ENCODE assay signal across 14 mouse cellular contexts in the genomic region with DNA sequence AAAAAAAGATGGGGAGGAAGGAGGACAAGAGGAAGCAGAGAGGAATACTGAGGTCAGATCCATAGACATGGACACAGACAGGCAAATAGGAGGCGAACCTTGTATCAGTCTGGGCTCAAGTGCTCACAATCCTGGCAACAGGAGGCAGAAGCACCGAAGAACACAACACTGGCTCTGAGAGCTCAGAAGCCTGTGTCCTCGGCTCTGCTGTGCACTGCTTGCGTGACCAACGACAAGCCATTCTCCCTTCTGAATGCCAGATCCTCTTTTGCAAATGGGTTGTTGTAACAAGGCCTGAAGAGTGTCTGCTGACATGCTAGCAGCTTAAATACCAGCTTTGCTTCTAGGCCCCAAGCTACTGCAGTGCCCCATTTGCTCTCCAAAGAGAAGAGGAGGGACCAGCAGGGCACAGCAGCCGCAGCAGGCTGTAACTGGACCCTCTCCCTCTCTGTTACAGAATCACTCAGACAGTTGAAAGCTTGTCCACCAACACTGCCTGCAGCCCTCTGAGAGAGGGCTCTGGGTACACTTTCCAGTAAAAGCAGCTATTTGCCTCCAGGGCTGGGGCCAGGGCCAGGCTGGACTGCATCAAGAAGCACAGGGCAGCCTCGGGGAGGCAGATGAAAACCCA. TPM values are rescaled to one million over a fixed set of nuclear protein-coding genes. Genes with fewer than 3 reads are reported as not detected.
A peak's percentile ranks its signal among the peaks of the same experiment; 100 is the strongest.
DNase-seq lines count a peak whose midpoint lies in the region; ATAC-seq and TF ChIP-seq lines count a peak whose summit lies in the region.
"Had no signal": no experiment of that assay in that cellular context is flagged by ENCODE, and none has a peak within 500 bp of the region (broad histone marks: within the 10 kb centered on the region; RNA-seq: fewer than 3 reads in every experiment).

No protein-coding gene starts in this region.

- no peak for ATAC-seq in intestine, embryonic 14.5 days (replicated peaks; ENCODE audit: low FRiP score, low TSS enrichment, low read depth)
- ATAC-seq in intestine, embryonic 15.5 days = no peak

- DNase-seq in cerebellum, adult 11-12 months = peak; percentile 8
- no peak for DNase-seq in cerebellum, postnatal 10 days
- DNase-seq in intestine, embryonic 14.5 days (ENCODE audit: low spot score) = peak; percentile 50
- peak; percentile 14 for DNase-seq in 3T3-L1 (ENCODE audit: low read depth, low spot score)
- DNase-seq in limb, embryonic 10.5 days (ENCODE audit: low spot score) = peak; percentile 59
- no peak for DNase-seq in left cerebral cortex, adult 2 months (ENCODE audit: extremely low spot score in 1 of 2, low spot score in 2 of 2)
- no peak for DNase-seq in cerebellum, adult 8-10 months
- DNase-seq: adrenal gland, adult 2 months; cerebellum, adult 9-11 months; kidney, adult 8-10 months had no signal

- no peak overlapping the region for H3K4me3 ChIP-seq in intestine, embryonic 14.5 days (ENCODE audit: low read depth, low read length)
- H3K4me3 ChIP-seq in intestine, embryonic 15.5 days (replicated peaks) = no peak overlapping the region
- H3K4me3 ChIP-seq in limb, embryonic 10.5 days = no peak overlapping the region
- no peak overlapping the region for H3K4me3 ChIP-seq in left cerebral cortex, adult 2 months
- H3K4me3 ChIP-seq: midbrain, embryonic 12.5 days had no signal

- H3K27ac ChIP-seq in intestine, embryonic 14.5 days (ENCODE audit: low read depth) = peak overlapping the region; percentile 16; the same call in 1 of the 2 replicates
- no peak overlapping the region for H3K27ac ChIP-seq in intestine, embryonic 15.5 days
- H3K27ac ChIP-seq in limb, embryonic 10.5 days = peak overlapping the region; percentile 85
- H3K27ac ChIP-seq in left cerebral cortex, adult 2 months = no peak overlapping the region
- H3K27ac ChIP-seq: midbrain, embryonic 12.5 days had no signal

- TF ChIP-seq CTCF in left cerebral cortex, adult 2 months (IDR thresholded peaks at IDR 0.05) = no peak

- no peak overlapping the region; the same call in 1 of the 2 replicates for H3K9ac ChIP-seq in intestine, embryonic 14.5 days (ENCODE audit: low read length)
- no peak overlapping the region for H3K9ac ChIP-seq in intestine, embryonic 15.5 days
- H3K9ac ChIP-seq: midbrain, embryonic 12.5 days had no signal

- no peaks in the 10 kb centered on the region for H3K36me3 ChIP-seq in intestine, embryonic 14.5 days (ENCODE audit: control insufficient read depth, insufficient read depth, low read length)
- H3K36me3 ChIP-seq in intestine, embryonic 15.5 days = no peaks in the 10 kb centered on the region
- no peaks in the 10 kb centered on the region for H3K36me3 ChIP-seq in limb, embryonic 10.5 days
- H3K36me3 ChIP-seq: midbrain, embryonic 12.5 days had no signal

- H3K4me1 ChIP-seq in intestine, embryonic 14.5 days (replicated peaks; ENCODE audit: control insufficient read depth, insufficient read depth, low read length) = 0 out of 2 replicates have a peak, but pooled peaks cover 8% of the 10 kb centered on the region
- H3K4me1 ChIP-seq in intestine, embryonic 15.5 days (replicated peaks) = 0 out of 2 replicates have a peak, but pooled peaks cover 5% of the 10 kb centered on the region
- peaks cover 55% of the 10 kb centered on the region for H3K4me1 ChIP-seq in limb, embryonic 10.5 days
- H3K4me1 ChIP-seq: midbrain, embryonic 12.5 days had no signal

- intact Hi-C loops in left cerebral cortex, adult 2 months (cut with DNase I) = no loop called here

- H3K9me3 ChIP-seq in intestine, embryonic 14.5 days (ENCODE audit: control insufficient read depth, low read length) = no peaks in the 10 kb centered on the region
- H3K9me3 ChIP-seq in intestine, embryonic 15.5 days = no peaks in the 10 kb centered on the region
- H3K9me3 ChIP-seq in limb, embryonic 10.5 days (replicated peaks) = no peaks in the 10 kb centered on the region
- H3K9me3 ChIP-seq: midbrain, embryonic 12.5 days had no signal

- 50% methylated on average over 7 of the region's 7 CpGs for WGBS in intestine, embryonic 14.5 days
- WGBS in intestine, embryonic 15.5 days = 58% methylated on average over 7 of the region's 7 CpGs
- 34% methylated on average over 7 of the region's 7 CpGs for WGBS in limb, embryonic 10.5 days

- no peaks in the 10 kb centered on the region for H3K27me3 ChIP-seq in intestine, embryonic 14.5 days (replicated peaks; ENCODE audit: control insufficient read depth, insufficient read depth, low read length)
- H3K27me3 ChIP-seq in intestine, embryonic 15.5 days (replicated peaks) = no peaks in the 10 kb centered on the region
- no peaks in the 10 kb centered on the region for H3K27me3 ChIP-seq in limb, embryonic 10.5 days (ENCODE audit: low read depth, poor library complexity, severe bottlenecking)
- H3K27me3 ChIP-seq: midbrain, embryonic 12.5 days had no signal

- H3K4me2 ChIP-seq in intestine, embryonic 14.5 days (ENCODE audit: low read length) = no peak overlapping the region
- no peak overlapping the region for H3K4me2 ChIP-seq in intestine, embryonic 15.5 days (replicated peaks)
- H3K4me2 ChIP-seq: midbrain, embryonic 12.5 days had no signal

RNA-seq across cellular contexts. Expression of gene Il16, which starts 5.7 kb away (rescaled TPM):
- polyA plus RNA-seq in intestine, embryonic 14.5 days (2014; fragmentation: Nextera tagmentation; extraction: Ambion mirVana) = 3.4 and 3.7 TPM in 2 replicates
- polyA plus RNA-seq in intestine, embryonic 15.5 days (2015; fragmentation: Nextera tagmentation; extraction: Ambion mirVana) = 3.9 and 4.5 TPM in 2 replicates
- 2.3 and 3.4 TPM in 2 replicates for polyA plus RNA-seq in limb, embryonic 10.5 days (2016; fragmentation: Nextera tagmentation; extraction: Ambion mirVana)
- 1 to 10 TPM; 2.2 to 2.4 TPM for total RNA-seq in left cerebral cortex, adult 2 months (2021)

RNA-seq across cellular contexts. Expression of gene Cfap161, which starts 54.9 kb away (rescaled TPM):
- 0.17 and 0.45 TPM in 2 replicates for polyA plus RNA-seq in intestine, embryonic 14.5 days (2014; fragmentation: Nextera tagmentation; extraction: Ambion mirVana)
- polyA plus RNA-seq in intestine, embryonic 15.5 days (2015; fragmentation: Nextera tagmentation; extraction: Ambion mirVana) = 0.13 TPM in 1 of 2 replicates, not detected in the other
- polyA plus RNA-seq in limb, embryonic 10.5 days (2016; fragmentation: Nextera tagmentation; extraction: Ambion mirVana) = 0.14 TPM in 1 of 2 replicates, not detected in the other
- total RNA-seq in left cerebral cortex, adult 2 months (2021) = under 1 TPM in 1 of 2 experiments, not detected in 1; 0.94 TPM
- total RNA-seq: gastrocnemius, adult 18-20 months; MEL had no signal
- polyA plus RNA-seq: adrenal gland, adult 2 months; midbrain, embryonic 12.5 days had no signal

Comparison
In these comparisons a context has a peak if more than half of its experiments do, and no peak if none do; other contexts are left out.
1. DNase-seq: peak in cerebellum, adult 11-12 months (single experiment), intestine, embryonic 14.5 days (single experiment), 3T3-L1 (single experiment) and limb, embryonic 10.5 days (single experiment); none in cerebellum, postnatal 10 days (0 of 2), left cerebral cortex, adult 2 months (0 of 2) and cerebellum, adult 8-10 months (single experiment).
2. H3K27ac ChIP-seq: peak in intestine, embryonic 14.5 days (single experiment) and limb, embryonic 10.5 days (single experiment); none in intestine, embryonic 15.5 days (single experiment) and left cerebral cortex, adult 2 months (single experiment).